Mouse (Mus musculus) midbrain, embryonic 16.5 days (tissue): Measurements from ENCODE around the gene Prrc2a. TPM values are rescaled to one million over a fixed set of nuclear protein-coding genes. Genes with fewer than 3 reads are reported as not detected.

ENCODE experiments used
- microRNA-seq: library from miRNA; unstranded; fragments of <30 nt; microRNA quantifications from one replicate; pipeline ENCODE4, GENCODE M21; 2017
- polyA plus RNA-seq: library from polyadenylated mRNA; unstranded; fragments of >200 nt; fragmentation: Nextera tagmentation; extraction: Ambion mirVana; gene quantifications from 2 replicates; pipeline ENCODE4 v1.2.1, GENCODE M21; 2015

Prrc2a gene
- polyA plus RNA-seq, 1 experiment from 2014 or later = 148 TPM

Small RNAs within 50 kb of the gene (microRNA-seq; reads per million reads assigned to microRNA genes)
- gene Mir6973a (not detected), gene Mir6974 (not detected)

Other genes starting within 250 kb of the Prrc2a start
- 38.6 and 42.3 TPM in 2 replicates for gene Neu1, start 233.6 kb downstream of the Prrc2a start, polyA plus RNA-seq
- gene Hspa1b, start 205.7 kb downstream of the Prrc2a start, polyA plus RNA-seq = 0.24 TPM in 1 of 2 replicates, not detected in the other
- gene Gm20481, start 195.0 kb downstream of the Prrc2a start, polyA plus RNA-seq = not detected in 2 replicates
- gene Hspa1a, start 192.7 kb downstream of the Prrc2a start, polyA plus RNA-seq = 13.4 and 19.3 TPM in 2 replicates
- gene Hspa1l, start 192.2 kb downstream of the Prrc2a start, polyA plus RNA-seq = 2.0 and 2.4 TPM in 2 replicates
- 97.2 and 107 TPM in 2 replicates for gene Lsm2, start 183.0 kb downstream of the Prrc2a start, polyA plus RNA-seq
- gene Vars, start 163.9 kb downstream of the Prrc2a start, polyA plus RNA-seq = 54.8 and 56.5 TPM in 2 replicates
- gene Vwa7, start 148.3 kb downstream of the Prrc2a start, polyA plus RNA-seq = 0.16 and 0.26 TPM in 2 replicates
- 0.71 and 1.1 TPM in 2 replicates for gene Sapcd1, start 136.9 kb downstream of the Prrc2a start, polyA plus RNA-seq
- gene Msh5, start 118.2 kb downstream of the Prrc2a start, polyA plus RNA-seq = 1.9 and 2.4 TPM in 2 replicates
- 51.2 and 54.7 TPM in 2 replicates for gene Clic1, start 114.9 kb downstream of the Prrc2a start, polyA plus RNA-seq
- 312 and 341 TPM in 2 replicates for gene Ddah2, start 105.9 kb downstream of the Prrc2a start, polyA plus RNA-seq
- gene Ly6g6c, start 99.5 kb downstream of the Prrc2a start, polyA plus RNA-seq = 0.30 TPM in 1 of 2 replicates, not detected in the other
- gene Mpig6b, start 98.7 kb downstream of the Prrc2a start, polyA plus RNA-seq = 0.12 and 0.15 TPM in 2 replicates
- 0.26 and 0.31 TPM in 2 replicates for gene Ly6g6e, start 88.0 kb downstream of the Prrc2a start, polyA plus RNA-seq
- 0.57 and 1.5 TPM in 2 replicates for gene Ly6g6d, start 86.8 kb downstream of the Prrc2a start, polyA plus RNA-seq
- gene Ly6g6f, start 79.3 kb downstream of the Prrc2a start, polyA plus RNA-seq = not detected in 2 replicates
- gene Abhd16a, start 75.6 kb downstream of the Prrc2a start, polyA plus RNA-seq = 105 and 107 TPM in 2 replicates
- not detected in 2 replicates for gene Ly6g5c, start 56.6 kb downstream of the Prrc2a start, polyA plus RNA-seq
- 1.5 TPM in 2 replicates for gene Ly6g5b, start 49.5 kb downstream of the Prrc2a start, polyA plus RNA-seq
- gene Gpank1, start 43.4 kb downstream of the Prrc2a start, polyA plus RNA-seq = 24.3 and 26.4 TPM in 2 replicates
- 315 and 331 TPM in 2 replicates for gene Csnk2b, start 42.8 kb downstream of the Prrc2a start, polyA plus RNA-seq
- gene D17H6S53E, start 38.5 kb downstream of the Prrc2a start, polyA plus RNA-seq = 7.8 and 8.7 TPM in 2 replicates
- gene Apom, start 32.8 kb downstream of the Prrc2a start, polyA plus RNA-seq = 0.24 and 0.29 TPM in 2 replicates
- gene Bag6, start 29.7 kb downstream of the Prrc2a start, polyA plus RNA-seq = 70.5 and 75.7 TPM in 2 replicates
- 6.2 and 6.9 TPM in 2 replicates for gene Aif1, start 11.2 kb upstream of the Prrc2a start, polyA plus RNA-seq
- gene Lst1, start 23.5 kb upstream of the Prrc2a start, polyA plus RNA-seq = 4.7 and 5.9 TPM in 2 replicates
- 0.48 and 0.62 TPM in 2 replicates for gene Ltb, start 29.5 kb upstream of the Prrc2a start, polyA plus RNA-seq
- not detected in 2 replicates for gene Tnf, start 37.1 kb upstream of the Prrc2a start, polyA plus RNA-seq
- 0.45 and 1.1 TPM in 2 replicates for gene Lta, start 40.5 kb upstream of the Prrc2a start, polyA plus RNA-seq
- gene Gm16181, start 55.9 kb upstream of the Prrc2a start, polyA plus RNA-seq = 0.38 and 0.57 TPM in 2 replicates
- 111 and 139 TPM in 2 replicates for gene Atp6v1g2, start 68.8 kb upstream of the Prrc2a start, polyA plus RNA-seq
- gene Nfkbil1, start 70.9 kb upstream of the Prrc2a start, polyA plus RNA-seq = 9.2 and 9.4 TPM in 2 replicates
- 339 and 357 TPM in 2 replicates for gene Ddx39b, start 76.8 kb upstream of the Prrc2a start, polyA plus RNA-seq
- 82.5 and 109 TPM in 2 replicates for gene H2-D1, start 97.8 kb upstream of the Prrc2a start, polyA plus RNA-seq
- gene H2-Q1, start 155.5 kb upstream of the Prrc2a start, polyA plus RNA-seq = 0.38 and 0.52 TPM in 2 replicates
- gene H2-Q2, start 177.3 kb upstream of the Prrc2a start, polyA plus RNA-seq = 4.4 and 7.6 TPM in 2 replicates
- gene H2-Q4, start 214.7 kb upstream of the Prrc2a start, polyA plus RNA-seq = 0.65 and 0.97 TPM in 2 replicates